Mouse (Mus musculus) gastrocnemius, postnatal 14 days (tissue): ENCODE measurements at regions not wholly inside any gene's neighbourhood (a gene's known extent, or its start where the extent isn't known, plus 50 kb on each side); places are given as distances from the start of the nearest gene placed in this dataset.
A peak's percentile ranks its signal among the peaks of the same experiment; 100 is the strongest.

Source experiments
- DNase-seq: peaks from one replicate; pipeline ENCODE4 v3.0.0; 2021; ENCODE audit warnings: mixed read lengths
- intact Hi-C: fragments of 180-260 bp; cut with DNase I; formaldehyde crosslinking; loops from one replicate; pipeline ENCODE4 v1.15.1; 2025; ENCODE audit warnings: low total_unique reads

GRCm38 (mm10) chr4:55194552-55194951, 155.3 kb upstream of the Rad23b start:
- intact Hi-C loops, result no loop called here

GRCm38 (mm10) chr4:55203731-55204710, 145.8 kb upstream of the Rad23b start:
- intact Hi-C loops, result no loop called here
- no peak for DNase-seq

More at GRCm38 (mm10) chr4:55194552-55194951, 155.3 kb upstream of the Rad23b start:
- DNase-seq, result no peak

GRCm38 (mm10) chr4:55206226-55206625, 143.6 kb upstream of the Rad23b start:
- intact Hi-C loops, result no loop called here
- no peak for DNase-seq

- intact Hi-C loops, result no loop called here
- DNase-seq, result no peak
Measured at GRCm38 (mm10) chr4:55207749-55208385, 142.0 kb upstream of the Rad23b start.

- no peak for DNase-seq
- intact Hi-C loops, result no loop called here
Measured at GRCm38 (mm10) chr4:55208386-55209345, 141.2 kb upstream of the Rad23b start.

- no peak for DNase-seq
- intact Hi-C loops, result no loop called here
Measured at GRCm38 (mm10) chr4:55215425-55216174, 134.2 kb upstream of the Rad23b start.

GRCm38 (mm10) chr4:55216175-55216545, 133.7 kb upstream of the Rad23b start:
- DNase-seq, result no peak
- intact Hi-C loops, result no loop called here

- intact Hi-C loops, result no loop called here
- DNase-seq, result no peak
Measured at GRCm38 (mm10) chr4:55225766-55226165, 124.1 kb upstream of the Rad23b start.

- intact Hi-C loops, result no loop called here
- DNase-seq, result no peak
Measured at GRCm38 (mm10) chr4:55227394-55227793, 122.4 kb upstream of the Rad23b start.

GRCm38 (mm10) chr4:55231522-55231921, 118.3 kb upstream of the Rad23b start:
- no peak for DNase-seq
- intact Hi-C loops, result no loop called here

GRCm38 (mm10) chr4:55237856-55238255, 112.0 kb upstream of the Rad23b start:
- intact Hi-C loops, result no loop called here
- no peak for DNase-seq

- intact Hi-C loops, result loop anchor here (5.0 kb wide), 1 partner anchor 1308 kb away; no protein-coding TSS in a partner anchor
- peak; percentile 68 for DNase-seq
Measured at GRCm38 (mm10) chr4:55240450-55240849, 109.4 kb upstream of the Rad23b start.

- no peak for DNase-seq
- intact Hi-C loops, result loop anchor here (5.0 kb wide), 1 partner anchor 1310 kb away; no protein-coding TSS in a partner anchor
Measured at GRCm38 (mm10) chr4:55242331-55242730, 107.5 kb upstream of the Rad23b start.

- DNase-seq, result no peak
- intact Hi-C loops, result loop anchor here (5.0 kb wide), 1 partner anchor 1311 kb away; no protein-coding TSS in a partner anchor
Measured at GRCm38 (mm10) chr4:55243091-55244058, 106.5 kb upstream of the Rad23b start.

- intact Hi-C loops, result no loop called here
Measured at GRCm38 (mm10) chr4:55245789-55246188, 104.1 kb upstream of the Rad23b start.

GRCm38 (mm10) chr4:55250334-55250733, 99.5 kb upstream of the Rad23b start:
- no peak for DNase-seq
- intact Hi-C loops, result no loop called here

More at GRCm38 (mm10) chr4:55245789-55246188, 104.1 kb upstream of the Rad23b start:
- DNase-seq, result no peak

GRCm38 (mm10) chr4:55251546-55251945, 98.3 kb upstream of the Rad23b start:
- no peak for DNase-seq
- intact Hi-C loops, result no loop called here

- no peak for DNase-seq
- intact Hi-C loops, result no loop called here
Measured at GRCm38 (mm10) chr4:55253769-55254168, 96.1 kb upstream of the Rad23b start.
